Mouse (Mus musculus) T-cell, adult 2 months (primary cell): ENCODE data around the gene Kif6.

Experiments
- DNase-seq: peaks from one replicate; pipeline ENCODE4 v3.0.0; 2022; ENCODE audit warnings: low spot score

The Kif6 gene

GRCm38 (mm10) chr17:49923429-49923828 lies 308.5 kb downstream of the Kif6 start:
- DNase-seq, result no peak

- DNase-seq, result no peak
Observed at GRCm38 (mm10) chr17:49927611-49928010, 312.7 kb downstream of the Kif6 start.

- no peak for DNase-seq
Observed at GRCm38 (mm10) chr17:49933806-49934205, 318.9 kb downstream of the Kif6 start.

GRCm38 (mm10) chr17:49934586-49934985 lies 319.6 kb downstream of the Kif6 start:
- no peak for DNase-seq

GRCm38 (mm10) chr17:49935602-49936205 lies 320.8 kb downstream of the Kif6 start:
- DNase-seq, result peak; percentile 22

GRCm38 (mm10) chr17:49936214-49936613 lies 321.3 kb downstream of the Kif6 start:
- DNase-seq, result no peak

- no peak for DNase-seq
Observed at GRCm38 (mm10) chr17:49939146-49939545, 324.2 kb downstream of the Kif6 start.

- no peak for DNase-seq
Observed at GRCm38 (mm10) chr17:49942674-49943073, 327.7 kb downstream of the Kif6 start.

- peak; percentile 57 for DNase-seq
Observed at GRCm38 (mm10) chr17:49951491-49951855, 336.5 kb downstream of the Kif6 start.

- DNase-seq, result no peak
Observed at GRCm38 (mm10) chr17:49951856-49952607, 337.1 kb downstream of the Kif6 start.

- DNase-seq, result no peak
Observed at GRCm38 (mm10) chr17:49959021-49959420, 344.1 kb downstream of the Kif6 start.
